Mouse (Mus musculus): ENCODE measurements around the gene Dgkk. TPM values are rescaled to one million over a fixed set of nuclear protein-coding genes. Genes with fewer than 3 reads are reported as not detected.

The Dgkk gene
- not detected in 2 replicates for polyA plus RNA-seq (2012; ENCODE audit: low replicate concordance)

GRCm38 (mm10) chrX:6779006-6779405, at the start of gene Dgkk:
Dgkk (plus strand) TSS chrX:6779306.

